Mouse (Mus musculus) ovary, postnatal 14 days (tissue): ENCODE measurements around the gene Grik5.
A peak's percentile ranks its signal among the peaks of the same experiment; 100 is the strongest.

ENCODE experiments used
- DNase-seq: peaks from one replicate; pipeline ENCODE4 v3.0.0; 2022; ENCODE audit warnings: low spot score

Gene Grik5

GRCm38 (mm10) chr7:24984307-24984706 lies 87.8 kb downstream of the Grik5 start:
- DNase-seq: no peak

- no peak for DNase-seq
Observed at GRCm38 (mm10) chr7:24983396-24983795, 88.8 kb downstream of the Grik5 start.

GRCm38 (mm10) chr7:24980439-24980838 lies 91.7 kb downstream of the Grik5 start:
- no peak for DNase-seq

GRCm38 (mm10) chr7:24978781-24979180 lies 93.4 kb downstream of the Grik5 start:
- DNase-seq: no peak

- peak; percentile 27 for DNase-seq
Observed at GRCm38 (mm10) chr7:24974893-24975595, 97.1 kb downstream of the Grik5 start.

GRCm38 (mm10) chr7:24973902-24974301 lies 98.2 kb downstream of the Grik5 start:
- no peak for DNase-seq

GRCm38 (mm10) chr7:24973208-24973607 lies 98.9 kb downstream of the Grik5 start:
- DNase-seq: no peak

GRCm38 (mm10) chr7:24971972-24972893 lies 99.9 kb downstream of the Grik5 start, which contains the start of gene Rabac1:
TSS of gene Rabac1 (minus strand) at chr7:24972754.
- DNase-seq: peak; percentile 77

GRCm38 (mm10) chr7:24971261-24971971 lies 100.7 kb downstream of the Grik5 start:
- DNase-seq: no peak

GRCm38 (mm10) chr7:24970341-24970740 lies 101.8 kb downstream of the Grik5 start:
- DNase-seq: no peak

- no peak for DNase-seq
Observed at GRCm38 (mm10) chr7:24969805-24970204, 102.3 kb downstream of the Grik5 start.

GRCm38 (mm10) chr7:24968463-24968862 lies 103.7 kb downstream of the Grik5 start:
- DNase-seq: no peak

GRCm38 (mm10) chr7:24967966-24968365 lies 104.2 kb downstream of the Grik5 start:
- no peak for DNase-seq

- DNase-seq: peak; percentile 75
Observed at GRCm38 (mm10) chr7:24964897-24965535, 107.1 kb downstream of the Grik5 start.

- no peak for DNase-seq
Observed at GRCm38 (mm10) chr7:24964288-24964687, 107.9 kb downstream of the Grik5 start.
